Mouse (Mus musculus) bone marrow, adult 2 months (tissue): Measurements from ENCODE around the gene Pdgfra.

Experiments
- CTCF ChIP-seq: fragments of 200-500 bp; IDR thresholded peaks from 2 replicates; pipeline ENCODE4 v1.5.1; 2011; ENCODE audit warnings: low read length, control low read depth; ENCODE audit not compliant: control insufficient read depth, insufficient read depth
- POLR2A ChIP-seq: fragments of 200-500 bp; IDR thresholded peaks from 2 replicates; pipeline ENCODE4 v1.6.1; 2011; ENCODE audit warnings: low read depth, mild to moderate bottlenecking, control low read depth, low read length, borderline replicate concordance; ENCODE audit not compliant: control insufficient read depth

GRCm38 (mm10) chr5:75184693-75185235, 32.7 kb downstream of the Pdgfra start:
- TF ChIP-seq POLR2A (no peak), CTCF (no peak)
